Mouse (Mus musculus): ENCODE data around the gene Ttc9b.

Gene Ttc9b

DNA sequence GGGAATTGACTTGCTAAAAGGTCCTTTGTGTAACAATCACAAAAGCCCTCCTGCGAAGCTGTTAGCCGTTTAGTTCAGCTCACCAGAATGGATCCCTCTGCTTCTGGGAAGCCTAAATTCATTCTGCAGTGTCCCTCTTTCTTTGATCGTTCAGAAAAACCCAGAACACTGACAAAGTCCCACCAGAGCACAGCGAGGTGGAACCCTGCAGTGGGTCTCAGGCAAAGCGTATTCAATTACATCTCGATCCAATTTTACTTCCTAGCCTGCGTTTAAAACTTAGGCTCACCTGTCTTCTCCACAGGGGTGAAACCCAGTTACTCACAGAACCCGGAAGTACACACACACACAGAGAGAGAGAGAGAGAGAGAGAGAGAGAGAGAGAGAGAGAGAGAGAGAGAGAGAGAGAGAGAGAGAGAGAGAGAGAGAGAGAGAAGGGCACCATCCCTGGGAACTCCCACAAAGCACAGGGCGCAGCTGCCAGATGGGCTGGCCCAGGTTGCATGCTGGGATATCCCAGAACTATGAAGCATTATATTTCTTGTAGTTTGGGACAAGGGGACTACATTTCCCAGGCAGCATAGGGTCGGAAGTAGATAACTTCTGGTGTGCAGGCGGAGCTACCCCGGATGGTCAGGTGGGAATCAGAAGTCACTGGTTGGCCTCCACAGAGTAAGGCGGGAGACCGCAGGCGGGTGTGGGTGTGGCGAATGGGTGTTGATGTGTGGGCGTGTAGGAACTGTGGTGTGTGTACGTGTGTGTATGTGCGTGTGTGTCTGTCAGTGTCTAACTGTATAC, 35.3 kb downstream of the Ttc9b start, which contains the start of gene Zfp607b:
Zfp607b (plus strand) TSS at position 526 of the 798 bp plus-strand sequence.
- peak; percentile 98 for DNase-seq

DNA sequence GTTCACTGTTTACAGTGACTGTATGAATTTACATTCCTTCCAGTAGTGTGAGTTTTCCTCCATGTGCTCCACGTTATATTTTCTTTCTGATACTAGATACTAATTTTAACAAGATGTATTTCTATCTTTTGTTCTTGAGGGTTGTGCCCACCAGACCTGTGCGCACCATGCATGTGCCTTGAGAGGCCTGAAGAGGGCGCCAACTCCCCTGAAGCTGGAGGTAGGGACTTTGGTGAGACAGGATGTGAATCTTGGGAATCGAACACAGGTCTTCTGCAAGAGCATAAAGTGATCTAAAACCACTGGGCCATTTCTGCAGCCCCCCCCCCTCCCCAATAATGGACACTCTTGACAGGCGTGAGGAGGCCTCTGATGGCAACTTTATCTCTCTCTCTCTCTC, 37.4 kb downstream of the Ttc9b start:
- no peak for DNase-seq

- no peak for DNase-seq
Observed at GRCm38 (mm10) chr7:27696711-27697110, 43.0 kb downstream of the Ttc9b start.
